Mouse (Mus musculus): ENCODE data around the gene Tnfaip2. TPM values are rescaled to one million over a fixed set of nuclear protein-coding genes. Genes with fewer than 3 reads are reported as not detected.

Tnfaip2 gene
- total RNA-seq, 1 experiment = 4.1 TPM

DNA sequence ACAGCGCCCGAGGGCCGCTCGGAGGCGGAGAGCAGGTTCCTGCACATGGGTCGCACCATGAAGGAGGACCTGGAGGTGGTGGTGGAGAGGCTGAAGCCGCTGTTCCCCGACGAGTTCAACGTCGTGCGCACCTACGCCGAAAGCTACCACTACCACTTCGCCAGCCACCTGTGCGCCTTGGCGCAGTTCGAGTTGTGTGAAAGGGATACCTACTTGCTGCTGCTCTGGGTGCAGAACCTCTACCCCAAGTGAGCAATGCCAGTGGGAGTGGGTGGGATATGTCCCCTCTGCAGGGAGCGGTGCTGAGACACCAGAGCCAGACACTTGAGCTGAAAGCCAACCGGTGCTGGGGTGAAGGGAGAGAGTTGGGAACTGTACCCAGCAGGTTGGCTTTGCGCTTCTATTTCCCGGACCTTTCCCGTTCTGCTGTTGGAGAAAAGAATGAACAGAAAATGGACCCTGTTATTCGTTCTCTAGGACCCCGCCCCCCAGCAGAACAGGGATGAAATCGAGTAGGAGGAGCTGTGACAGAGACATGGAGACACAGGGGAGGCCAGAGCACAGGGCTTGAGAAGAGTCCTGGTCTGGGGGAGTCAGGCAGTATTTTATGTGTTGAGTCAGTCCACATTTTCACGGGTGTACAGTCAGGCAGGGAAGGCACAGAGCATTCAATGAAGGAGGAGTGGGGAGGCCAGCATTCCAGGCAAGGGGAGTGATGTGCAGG, 3.8 kb downstream of the Tnfaip2 start:
- in situ Hi-C loops (cut with MboI; ENCODE audit: low sequenced_read_pairs in 2 of 2, unreplicated experiment in 2 of 2) = no loop called here
- Histone ChIP-seq H3K4me3 (ENCODE audit: insufficient read depth in 1 of 2, low read depth in 1 of 2, low read length in 2 of 2, poor library complexity in 1 of 2, severe bottlenecking in 1 of 2) (peak overlapping the region; percentile 7 to 51; a peak in 3 of 4 replicates), H3K4me1 (ENCODE audit: control insufficient read depth in 2 of 2, insufficient read depth in 2 of 2, low read length in 2 of 2, poor library complexity in 1 of 2) (peaks cover 0 to 12% of the 10 kb centered on the region in 2 experiments; a peak in 2 of 4 replicates), H3K9me3 (ENCODE audit: control insufficient read depth, insufficient read depth, low read depth, low read length) (no peaks in the 10 kb centered on the region), H3K27ac (ENCODE audit: insufficient read depth, low read depth, low read length, poor library complexity, severe bottlenecking) (no peak overlapping the region), H3K36me3 (ENCODE audit: control insufficient read depth, insufficient read depth, low read length, poor library complexity, severe bottlenecking) (no peaks in the 10 kb centered on the region), H3K9ac (ENCODE audit: insufficient read depth, low read depth, low read length, poor library complexity, severe bottlenecking) (no peak overlapping the region; the same call in 1 of the 2 replicates)
- no peak for DNase-seq (ENCODE audit: low read depth, low spot score)
- TF ChIP-seq HCFC1 (IDR thresholded peaks at IDR 0.05; ENCODE audit: borderline replicate concordance, insufficient read depth, low read length) (no peak), ZNF384 (IDR thresholded peaks at IDR 0.05; ENCODE audit: low read depth, low read length) (no peak), MAFK (IDR thresholded peaks at IDR 0.05; ENCODE audit: insufficient read depth, low read depth, low read length) (no peak), ZC3H11A (IDR thresholded peaks at IDR 0.05; ENCODE audit: borderline replicate concordance, low read depth, low read length) (no peak), CHD2 (IDR thresholded peaks at IDR 0.05; ENCODE audit: low read depth, low read length) (no peak)

DNA sequence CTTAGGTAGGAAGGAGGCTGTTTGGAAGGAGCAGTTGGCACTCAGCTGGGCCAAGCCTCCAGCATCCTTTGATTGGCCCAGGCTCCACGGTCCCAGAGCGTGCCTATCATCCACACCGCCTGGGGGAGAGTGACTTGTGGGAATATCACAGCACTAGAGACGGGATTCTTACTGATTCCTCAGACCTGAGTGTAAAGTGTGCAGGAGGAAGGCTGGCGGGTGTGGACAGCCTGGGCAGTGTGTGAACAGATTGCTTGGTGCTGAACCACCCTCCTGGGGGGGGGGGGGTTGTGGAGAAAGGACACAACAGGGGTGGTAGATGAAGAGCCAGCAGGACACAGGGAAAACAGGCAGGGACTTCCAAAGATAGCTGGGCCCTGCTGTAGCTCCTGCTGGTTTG, 4.5 kb downstream of the Tnfaip2 start:
- in situ Hi-C loops (cut with MboI; ENCODE audit: low sequenced_read_pairs in 2 of 2, unreplicated experiment in 2 of 2) = no loop called here
- Histone ChIP-seq H3K4me3 (ENCODE audit: insufficient read depth in 1 of 2, low read depth in 1 of 2, low read length in 2 of 2, poor library complexity in 1 of 2, severe bottlenecking in 1 of 2) (no peak overlapping the region), H3K27ac (ENCODE audit: insufficient read depth, low read depth, low read length, poor library complexity, severe bottlenecking) (no peak overlapping the region)

DNA sequence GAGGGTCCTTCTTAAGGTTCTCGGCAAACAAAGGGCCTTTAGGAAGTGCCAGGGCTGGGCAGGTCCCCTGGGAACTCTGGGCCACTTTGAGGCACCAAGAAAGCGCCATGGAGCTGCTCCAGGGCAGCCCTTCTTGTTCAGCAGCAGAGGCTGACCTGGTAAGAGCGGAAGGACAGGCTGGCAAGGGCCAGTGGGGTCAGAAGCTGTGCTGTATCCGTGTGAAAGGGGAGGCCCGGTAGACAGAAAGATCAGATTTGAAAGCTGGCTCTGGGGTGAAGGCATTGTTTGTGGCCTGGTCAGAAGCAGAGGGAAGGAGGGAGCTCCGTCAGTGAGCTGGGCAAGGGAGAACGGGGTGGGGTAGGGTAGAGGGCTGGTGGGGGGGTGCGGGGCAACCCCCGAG, 5.1 kb downstream of the Tnfaip2 start:
- no peak overlapping the region for H3K4me3 ChIP-seq (ENCODE audit: insufficient read depth in 1 of 2, low read depth in 1 of 2, low read length in 2 of 2, poor library complexity in 1 of 2, severe bottlenecking in 1 of 2)
- no peak for DNase-seq (ENCODE audit: low read depth, low spot score)
- H3K27ac ChIP-seq (ENCODE audit: insufficient read depth, low read depth, low read length, poor library complexity, severe bottlenecking) = no peak overlapping the region
- no peak for TF ChIP-seq HCFC1 (IDR thresholded peaks at IDR 0.05; ENCODE audit: borderline replicate concordance, insufficient read depth, low read length)
- no peak for TF ChIP-seq ZC3H11A (IDR thresholded peaks at IDR 0.05; ENCODE audit: borderline replicate concordance, low read depth, low read length)
- no peak for TF ChIP-seq ZNF384 (IDR thresholded peaks at IDR 0.05; ENCODE audit: low read depth, low read length)
- TF ChIP-seq MAFK (IDR thresholded peaks at IDR 0.05; ENCODE audit: insufficient read depth, low read depth, low read length) = no peak
- in situ Hi-C loops (cut with MboI; ENCODE audit: low sequenced_read_pairs in 2 of 2, unreplicated experiment in 2 of 2) = no loop called here
- no peaks in the 10 kb centered on the region for H3K9me3 ChIP-seq (ENCODE audit: control insufficient read depth, insufficient read depth, low read depth, low read length)
- H3K36me3 ChIP-seq (ENCODE audit: control insufficient read depth, insufficient read depth, low read length, poor library complexity, severe bottlenecking) = no peaks in the 10 kb centered on the region
- H3K4me1 ChIP-seq (ENCODE audit: control insufficient read depth in 2 of 2, insufficient read depth in 2 of 2, low read length in 2 of 2, poor library complexity in 1 of 2) = peaks cover 0 to 10% of the 10 kb centered on the region in 2 experiments; a peak in 1 of 4 replicates
- H3K9ac ChIP-seq (ENCODE audit: insufficient read depth, low read depth, low read length, poor library complexity, severe bottlenecking) = no peak overlapping the region

More for the DNA sequence above, 4.5 kb downstream of the Tnfaip2 start:
- H3K9me3 ChIP-seq (ENCODE audit: control insufficient read depth, insufficient read depth, low read depth, low read length) = no peaks in the 10 kb centered on the region
- TF ChIP-seq ZC3H11A (IDR thresholded peaks at IDR 0.05; ENCODE audit: borderline replicate concordance, low read depth, low read length) (no peak), ZNF384 (IDR thresholded peaks at IDR 0.05; ENCODE audit: low read depth, low read length) (no peak), CHD2 (IDR thresholded peaks at IDR 0.05; ENCODE audit: low read depth, low read length) (no peak), MAFK (IDR thresholded peaks at IDR 0.05; ENCODE audit: insufficient read depth, low read depth, low read length) (no peak), HCFC1 (IDR thresholded peaks at IDR 0.05; ENCODE audit: borderline replicate concordance, insufficient read depth, low read length) (no peak)
- no peaks in the 10 kb centered on the region for H3K36me3 ChIP-seq (ENCODE audit: control insufficient read depth, insufficient read depth, low read length, poor library complexity, severe bottlenecking)
- DNase-seq (ENCODE audit: low read depth, low spot score) = no peak
- H3K4me1 ChIP-seq (ENCODE audit: control insufficient read depth in 2 of 2, insufficient read depth in 2 of 2, low read length in 2 of 2, poor library complexity in 1 of 2) = peaks cover 0 to 12% of the 10 kb centered on the region in 2 experiments; a peak in 2 of 4 replicates
- H3K9ac ChIP-seq (ENCODE audit: insufficient read depth, low read depth, low read length, poor library complexity, severe bottlenecking) = no peak overlapping the region

DNA sequence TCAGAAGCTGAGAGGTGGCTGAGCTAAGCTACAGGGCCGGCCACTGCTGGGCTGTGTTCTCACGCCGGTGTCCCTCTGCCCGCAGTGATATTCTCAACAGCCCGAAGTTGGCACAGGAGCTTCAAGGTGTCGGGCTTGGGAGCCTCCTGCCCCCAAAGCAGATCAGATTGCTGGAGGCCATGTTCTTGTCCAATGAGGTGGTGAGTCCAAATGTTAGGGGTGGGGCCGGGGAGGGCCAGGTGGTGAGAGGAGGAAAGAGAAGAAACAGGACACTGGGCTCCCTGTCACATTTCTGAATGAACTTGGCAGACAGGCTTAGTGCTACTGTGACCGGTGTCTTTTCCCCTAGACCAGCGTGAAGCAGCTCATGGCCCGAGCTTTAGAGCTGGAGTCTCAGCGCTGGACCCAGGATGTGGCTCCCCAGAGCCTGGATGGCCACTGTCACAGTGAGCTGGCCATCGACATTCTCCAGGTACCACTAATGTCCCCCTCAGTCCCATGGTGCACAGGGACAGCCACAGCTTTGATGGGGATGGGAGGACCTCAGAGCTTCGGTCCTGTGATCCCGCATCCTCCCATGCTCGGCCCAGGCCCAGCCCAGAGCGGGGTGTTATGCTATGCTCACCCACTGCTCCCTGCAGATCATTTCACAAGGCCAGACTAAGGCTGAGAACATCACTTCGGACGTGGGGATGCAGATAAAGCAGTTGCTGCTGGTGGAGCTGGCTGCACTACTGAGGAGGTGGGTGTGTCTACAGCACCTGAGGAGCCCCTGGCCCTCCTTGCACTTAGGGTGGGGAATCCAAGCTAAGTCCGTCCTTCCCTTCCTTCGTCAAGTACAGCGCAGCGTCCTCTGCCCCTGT, 5.9 kb downstream of the Tnfaip2 start:
- H3K27ac ChIP-seq (ENCODE audit: insufficient read depth, low read depth, low read length, poor library complexity, severe bottlenecking) = no peak overlapping the region
- no peak for TF ChIP-seq ZC3H11A (IDR thresholded peaks at IDR 0.05; ENCODE audit: borderline replicate concordance, low read depth, low read length)
- TF ChIP-seq CHD2 (IDR thresholded peaks at IDR 0.05; ENCODE audit: low read depth, low read length) = no peak
- TF ChIP-seq HCFC1 (IDR thresholded peaks at IDR 0.05; ENCODE audit: borderline replicate concordance, insufficient read depth, low read length) = no peak
- TF ChIP-seq MAFK (IDR thresholded peaks at IDR 0.05; ENCODE audit: insufficient read depth, low read depth, low read length) = no peak
- TF ChIP-seq ZNF384 (IDR thresholded peaks at IDR 0.05; ENCODE audit: low read depth, low read length) = no peak
- no peak for DNase-seq (ENCODE audit: low read depth, low spot score)
- peaks cover 0 to 8% of the 10 kb centered on the region in 2 experiments; a peak in 1 of 4 replicates for H3K4me1 ChIP-seq (ENCODE audit: control insufficient read depth in 2 of 2, insufficient read depth in 2 of 2, low read length in 2 of 2, poor library complexity in 1 of 2)
- H3K9ac ChIP-seq (ENCODE audit: insufficient read depth, low read depth, low read length, poor library complexity, severe bottlenecking) = no peak overlapping the region
- in situ Hi-C loops (cut with MboI; ENCODE audit: low sequenced_read_pairs in 2 of 2, unreplicated experiment in 2 of 2) = no loop called here
- H3K9me3 ChIP-seq (ENCODE audit: control insufficient read depth, insufficient read depth, low read depth, low read length) = no peaks in the 10 kb centered on the region
- H3K4me3 ChIP-seq (ENCODE audit: insufficient read depth in 1 of 2, low read depth in 1 of 2, low read length in 2 of 2, poor library complexity in 1 of 2, severe bottlenecking in 1 of 2) = no peak overlapping the region
- no peaks in the 10 kb centered on the region for H3K36me3 ChIP-seq (ENCODE audit: control insufficient read depth, insufficient read depth, low read length, poor library complexity, severe bottlenecking)

Measured in ES-E14 (cell line).